Mouse (Mus musculus): ENCODE results near the gene Dnm2. TPM values are rescaled to one million over a fixed set of nuclear protein-coding genes. Genes with fewer than 3 reads are reported as not detected.
"Not testable (repeated sequence)": the region's sequence is repeated elsewhere in the genome, so short reads cannot be mapped to it uniquely, and the experiment has no call there.

The Dnm2 gene
- polyA plus RNA-seq, 1 experiment from 2014 or later = 81.4 TPM

DNA sequence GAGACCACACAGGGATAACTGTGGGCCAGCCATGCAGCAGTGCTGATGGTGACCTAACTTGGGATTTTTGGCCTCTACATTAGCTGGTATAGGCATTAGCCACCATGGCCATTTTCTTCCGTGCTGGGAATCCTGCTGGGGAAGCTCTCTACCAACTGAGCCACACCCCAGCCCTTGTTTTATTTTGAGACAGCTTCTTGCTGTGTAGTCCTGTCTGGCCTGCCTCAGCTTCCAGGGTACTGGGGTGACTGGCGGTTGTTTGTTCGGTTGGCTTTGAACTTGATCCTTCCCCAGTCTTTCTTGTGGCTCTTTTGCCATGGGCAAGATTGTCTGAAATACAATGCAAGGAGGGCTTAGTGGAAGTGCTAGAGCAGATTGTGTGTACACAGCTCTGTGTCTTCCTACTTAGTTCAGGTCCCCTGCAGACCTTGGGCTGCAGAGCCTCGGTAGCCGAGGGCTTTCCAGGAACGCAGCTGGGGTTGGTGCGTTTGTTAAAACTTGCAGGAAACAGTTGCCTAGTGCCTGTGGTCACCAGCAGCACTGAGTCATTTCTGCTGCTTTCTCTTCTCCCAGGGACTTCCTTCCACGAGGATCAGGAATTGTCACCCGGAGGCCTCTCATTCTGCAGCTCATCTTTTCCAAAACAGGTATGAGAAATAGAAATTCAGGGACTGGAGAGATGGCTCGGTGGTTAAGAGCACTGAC, 32.4 kb downstream of the Dnm2 start:
- ATAC-seq (ENCODE audit: insufficient read depth, low FRiP score) = no peak
- 75% methylated on average over 10 of the region's 10 CpGs for WGBS
- no peaks in the 10 kb centered on the region for H3K9me3 ChIP-seq (replicated peaks; ENCODE audit: control insufficient read depth, low read length)

DNA sequence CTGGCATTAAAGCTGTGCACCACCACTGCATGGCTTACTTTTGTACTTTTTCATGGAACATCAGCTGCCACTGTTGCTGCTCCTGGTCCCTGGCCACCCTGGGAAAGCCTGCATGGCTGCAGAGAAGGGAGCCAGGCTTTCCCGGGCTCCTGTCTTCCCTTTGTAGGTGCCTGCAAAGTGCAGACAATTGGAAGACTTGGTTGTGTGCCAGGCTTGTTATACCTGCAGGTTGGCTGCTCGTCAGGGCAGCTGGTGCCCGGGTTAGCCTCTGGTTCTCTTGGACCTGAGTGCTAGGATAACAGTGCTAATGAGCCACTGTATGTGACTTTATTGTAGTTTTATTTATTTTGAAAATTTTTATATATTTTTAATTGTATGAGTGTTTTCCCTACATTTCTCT, 34.1 kb downstream of the Dnm2 start:
- no peak overlapping the region for H3K27ac ChIP-seq (ENCODE audit: low read length)
- no peaks in the 10 kb centered on the region for H3K9me3 ChIP-seq (replicated peaks; ENCODE audit: control insufficient read depth, low read length)
- no peak for ATAC-seq (ENCODE audit: insufficient read depth, low FRiP score)
- no peaks in the 10 kb centered on the region for H3K27me3 ChIP-seq (ENCODE audit: control insufficient read depth, insufficient read depth, low read length)
- H3K4me3 ChIP-seq (replicated peaks; ENCODE audit: low read length) = no peak overlapping the region
- H3K4me2 ChIP-seq (ENCODE audit: low read depth, low read length) = no peak overlapping the region
- H3K4me1 ChIP-seq (ENCODE audit: control insufficient read depth, insufficient read depth, low read length) = peaks cover 12% of the 10 kb centered on the region
- 0 out of 2 replicates have a peak, but pooled peaks cover 3% of the 10 kb centered on the region for H3K36me3 ChIP-seq (ENCODE audit: control insufficient read depth, insufficient read depth, low read length)
- WGBS = 90% methylated on average over 3 of the region's 3 CpGs
- no peak overlapping the region for H3K9ac ChIP-seq (ENCODE audit: low read length)

More for the DNA sequence above, 32.4 kb downstream of the Dnm2 start:
- no peak overlapping the region for H3K4me2 ChIP-seq (ENCODE audit: low read depth, low read length)
- 0 out of 2 replicates have a peak, but pooled peaks cover 3% of the 10 kb centered on the region for H3K36me3 ChIP-seq (ENCODE audit: control insufficient read depth, insufficient read depth, low read length)
- 0 out of 2 replicates have a peak overlapping the region, but pooled peaks have one; percentile 10 for H3K27ac ChIP-seq (ENCODE audit: low read length)
- H3K9ac ChIP-seq (ENCODE audit: low read length) = no peak overlapping the region
- H3K27me3 ChIP-seq (ENCODE audit: control insufficient read depth, insufficient read depth, low read length) = no peaks in the 10 kb centered on the region
- H3K4me1 ChIP-seq (ENCODE audit: control insufficient read depth, insufficient read depth, low read length) = peaks cover 11% of the 10 kb centered on the region
- no peak overlapping the region for H3K4me3 ChIP-seq (replicated peaks; ENCODE audit: low read length)

- no peak overlapping the region for H3K4me3 ChIP-seq (replicated peaks; ENCODE audit: low read length)
- no peak overlapping the region for H3K27ac ChIP-seq (ENCODE audit: low read length)
- H3K9me3 ChIP-seq (replicated peaks; ENCODE audit: control insufficient read depth, low read length) = no peaks in the 10 kb centered on the region
- ATAC-seq (ENCODE audit: insufficient read depth, low FRiP score) = no peak
- WGBS = 88% methylated on average over 3 of the region's 3 CpGs
- H3K4me1 ChIP-seq (ENCODE audit: control insufficient read depth, insufficient read depth, low read length) = peaks cover 11% of the 10 kb centered on the region
- H3K36me3 ChIP-seq (ENCODE audit: control insufficient read depth, insufficient read depth, low read length) = 0 out of 2 replicates have a peak, but pooled peaks cover 3% of the 10 kb centered on the region
- H3K27me3 ChIP-seq (ENCODE audit: control insufficient read depth, insufficient read depth, low read length) = no peaks in the 10 kb centered on the region
- no peak overlapping the region for H3K9ac ChIP-seq (ENCODE audit: low read length)
- H3K4me2 ChIP-seq (ENCODE audit: low read depth, low read length) = no peak overlapping the region
Measured at GRCm38 (mm10) chr9:21460400-21460940, 35.8 kb downstream of the Dnm2 start.

DNA sequence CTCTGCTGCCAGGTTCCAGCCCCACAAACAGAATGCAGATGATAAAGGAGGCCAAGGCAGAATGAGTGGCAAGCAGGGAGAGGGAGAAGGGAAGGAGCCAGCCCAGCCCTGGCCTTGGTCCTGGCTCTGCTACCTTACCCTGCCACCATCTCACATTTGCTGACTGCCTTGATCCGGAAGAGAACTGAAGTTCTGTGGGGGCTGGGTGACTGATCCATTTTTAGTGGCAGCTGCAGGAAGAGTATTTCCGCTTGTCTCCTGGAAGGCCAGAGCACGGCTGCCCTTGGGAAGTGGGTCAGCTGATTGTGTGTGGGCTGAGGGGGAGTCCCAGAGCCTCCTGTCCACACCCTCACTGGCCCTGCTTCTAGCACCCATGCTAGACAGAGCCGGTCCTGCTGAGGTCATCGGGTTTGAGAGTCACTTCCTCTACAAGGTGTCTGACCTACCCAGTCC, 38.5 kb downstream of the Dnm2 start:
- Histone ChIP-seq H3K9ac (ENCODE audit: low read length) (no peak overlapping the region), H3K4me1 (ENCODE audit: control insufficient read depth, insufficient read depth, low read length) (peaks cover 8% of the 10 kb centered on the region), H3K36me3 (ENCODE audit: control insufficient read depth, insufficient read depth, low read length) (peaks cover 12% of the 10 kb centered on the region; the same call in 1 of the 2 replicates), H3K4me2 (ENCODE audit: low read depth, low read length) (no peak overlapping the region), H3K4me3 (replicated peaks; ENCODE audit: low read length) (no peak overlapping the region), H3K9me3 (replicated peaks; ENCODE audit: control insufficient read depth, low read length) (no peaks in the 10 kb centered on the region), H3K27me3 (ENCODE audit: control insufficient read depth, insufficient read depth, low read length) (no peaks in the 10 kb centered on the region), H3K27ac (ENCODE audit: low read length) (no peak overlapping the region; the same call in 1 of the 2 replicates)
- ATAC-seq (ENCODE audit: insufficient read depth, low FRiP score) = peak; percentile 42; the same call in 1 of the 2 replicates
- 47% methylated on average over 5 of the region's 5 CpGs for WGBS

GRCm38 (mm10) chr9:21463766-21464564, 39.3 kb downstream of the Dnm2 start:
- Histone ChIP-seq H3K4me3 (replicated peaks; ENCODE audit: low read length) (no peak overlapping the region), H3K4me2 (ENCODE audit: low read depth, low read length) (no peak overlapping the region), H3K36me3 (ENCODE audit: control insufficient read depth, insufficient read depth, low read length) (peaks cover 12% of the 10 kb centered on the region; the same call in 1 of the 2 replicates), H3K9me3 (replicated peaks; ENCODE audit: control insufficient read depth, low read length) (no peaks in the 10 kb centered on the region), H3K4me1 (ENCODE audit: control insufficient read depth, insufficient read depth, low read length) (peaks cover 8% of the 10 kb centered on the region), H3K27me3 (ENCODE audit: control insufficient read depth, insufficient read depth, low read length) (no peaks in the 10 kb centered on the region), H3K27ac (ENCODE audit: low read length) (no peak overlapping the region; the same call in 1 of the 2 replicates), H3K9ac (ENCODE audit: low read length) (no peak overlapping the region)
- no peak for ATAC-seq (ENCODE audit: insufficient read depth, low FRiP score)
- WGBS = 79% methylated on average over 3 of the region's 3 CpGs

DNA sequence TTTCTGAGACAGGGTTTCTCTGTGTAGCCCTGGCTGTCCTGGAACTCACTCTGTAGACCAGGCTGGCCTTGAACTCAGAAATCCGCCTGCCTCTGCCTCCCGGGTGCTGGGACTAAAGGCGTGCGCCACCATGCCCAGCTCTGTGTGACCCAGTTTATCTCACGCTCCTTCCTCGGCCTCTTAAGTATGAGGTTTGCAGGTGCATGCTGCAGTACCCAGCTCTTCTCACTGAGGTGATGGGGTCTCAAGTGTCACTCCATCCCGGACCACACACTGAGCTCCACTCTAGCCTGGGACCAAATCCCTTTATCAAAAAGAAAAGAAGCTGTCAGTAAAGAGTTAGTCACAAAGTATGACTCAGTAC, 39.8 kb downstream of the Dnm2 start:
- H3K9ac ChIP-seq (ENCODE audit: low read length); H3K9me3 ChIP-seq (replicated peaks; ENCODE audit: control insufficient read depth, low read length); H3K4me2 ChIP-seq (ENCODE audit: low read depth, low read length); H3K27me3 ChIP-seq (ENCODE audit: control insufficient read depth, insufficient read depth, low read length); H3K4me1 ChIP-seq (ENCODE audit: control insufficient read depth, insufficient read depth, low read length); H3K36me3 ChIP-seq (ENCODE audit: control insufficient read depth, insufficient read depth, low read length); H3K27ac ChIP-seq (ENCODE audit: low read length); ATAC-seq (ENCODE audit: insufficient read depth, low FRiP score); H3K4me3 ChIP-seq (replicated peaks; ENCODE audit: low read length): not testable (repeated sequence)
- 91% methylated on average over 7 of the region's 7 CpGs for WGBS

- Histone ChIP-seq H3K4me3 (replicated peaks; ENCODE audit: low read length) (no peak overlapping the region), H3K27ac (ENCODE audit: low read length) (no peak overlapping the region), H3K4me2 (ENCODE audit: low read depth, low read length) (no peak overlapping the region), H3K9ac (ENCODE audit: low read length) (no peak overlapping the region), H3K9me3 (replicated peaks; ENCODE audit: control insufficient read depth, low read length) (no peaks in the 10 kb centered on the region), H3K36me3 (ENCODE audit: control insufficient read depth, insufficient read depth, low read length) (peaks cover 20% of the 10 kb centered on the region; the same call in 1 of the 2 replicates), H3K4me1 (ENCODE audit: control insufficient read depth, insufficient read depth, low read length) (no peaks in the 10 kb centered on the region), H3K27me3 (ENCODE audit: control insufficient read depth, insufficient read depth, low read length) (no peaks in the 10 kb centered on the region)
- WGBS = 82% methylated on average over 20 of the region's 20 CpGs
- ATAC-seq (ENCODE audit: insufficient read depth, low FRiP score) = no peak
Measured at GRCm38 (mm10) chr9:21469032-21470024, 44.6 kb downstream of the Dnm2 start.

GRCm38 (mm10) chr9:21472913-21473312, 48.2 kb downstream of the Dnm2 start:
- WGBS = 81% methylated on average over 4 of the region's 4 CpGs
- Histone ChIP-seq H3K9me3 (replicated peaks; ENCODE audit: control insufficient read depth, low read length) (no peaks in the 10 kb centered on the region), H3K27me3 (ENCODE audit: control insufficient read depth, insufficient read depth, low read length) (no peaks in the 10 kb centered on the region), H3K4me3 (replicated peaks; ENCODE audit: low read length) (no peak overlapping the region), H3K4me2 (ENCODE audit: low read depth, low read length) (no peak overlapping the region), H3K4me1 (ENCODE audit: control insufficient read depth, insufficient read depth, low read length) (no peaks in the 10 kb centered on the region), H3K9ac (ENCODE audit: low read length) (no peak overlapping the region), H3K27ac (ENCODE audit: low read length) (no peak overlapping the region), H3K36me3 (ENCODE audit: control insufficient read depth, insufficient read depth, low read length) (peaks cover 37% of the 10 kb centered on the region)
- no peak for ATAC-seq (ENCODE audit: insufficient read depth, low FRiP score)

All from stomach, embryonic 16.5 days (tissue).